Mouse (Mus musculus): ENCODE results near the gene Fars2.

GRCm38 (mm10) chr13:36589092-36589491 lies 471.9 kb downstream of the Fars2 start:
- no peak for TF ChIP-seq EP300 (IDR thresholded peaks at IDR 0.05; ENCODE audit: low read depth)
- no peak for TF ChIP-seq CTCF (IDR thresholded peaks at IDR 0.05; ENCODE audit: low read depth)

Measured in liver, postnatal 0 days (tissue).